Mouse (Mus musculus) bone marrow, adult 2 months (tissue): ENCODE measurements around the gene Prph.

Experiments used
- CTCF ChIP-seq: fragments of 200-500 bp; IDR thresholded peaks from 2 replicates; pipeline ENCODE4 v1.5.1; 2011; ENCODE audit warnings: low read length, control low read depth; ENCODE audit not compliant: control insufficient read depth, insufficient read depth
- POLR2A ChIP-seq: fragments of 200-500 bp; IDR thresholded peaks from 2 replicates; pipeline ENCODE4 v1.6.1; 2011; ENCODE audit warnings: low read depth, mild to moderate bottlenecking, control low read depth, low read length, borderline replicate concordance; ENCODE audit not compliant: control insufficient read depth

DNA sequence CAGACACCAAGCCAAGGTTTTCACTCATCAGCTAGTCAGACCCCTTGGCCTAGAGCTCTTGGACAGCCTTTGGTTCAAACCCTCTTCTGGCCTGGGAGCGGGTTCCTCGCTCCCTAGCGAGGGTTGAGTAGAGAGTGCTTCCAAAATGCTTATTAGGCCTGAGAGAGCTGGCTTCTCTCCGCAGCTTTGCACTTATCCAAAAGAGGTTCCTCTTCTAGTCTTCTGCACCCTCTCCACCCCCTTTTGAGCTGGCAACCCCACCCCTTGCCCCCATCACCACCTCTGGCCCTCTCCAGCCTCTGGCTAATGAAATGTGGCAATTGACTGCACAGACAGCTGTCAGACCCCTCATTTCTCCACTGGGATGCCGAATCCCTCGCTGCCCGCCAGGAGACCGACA is 37.9 kb downstream of the Prph start, which contains the start of gene Dnajc22:
- TF ChIP-seq POLR2A, result no peak
- no peak for TF ChIP-seq CTCF
